Mouse (Mus musculus) myocyte (in vitro differentiated cells): ENCODE measurements around the gene Chac2. TPM values are rescaled to one million over a fixed set of nuclear protein-coding genes. Genes with fewer than 3 reads are reported as not detected.

Source experiments
- H3K27me3 ChIP-seq: one replicate; pipeline ENCODE4 v1.6.1; 2011; ENCODE audit not compliant: control insufficient read depth, insufficient read depth, insufficient read length
- H3K36me3 ChIP-seq: one replicate; pipeline ENCODE4 v1.6.1; 2011; ENCODE audit not compliant: control insufficient read depth, insufficient read depth
- H3K4me2 ChIP-seq: one replicate; pipeline ENCODE4 v1.6.1; 2011; ENCODE audit warnings: low read depth, control low read depth
- H3K4me3 ChIP-seq: one replicate; pipeline ENCODE4 v1.5.1; 2011; ENCODE audit warnings: mild to moderate bottlenecking, control low read depth, moderate library complexity
- H3K79me2 ChIP-seq: one replicate; pipeline ENCODE4 v1.6.1; 2011; ENCODE audit not compliant: control insufficient read depth, insufficient read depth
- H3ac ChIP-seq: one replicate; pipeline ENCODE4 v1.6.1; 2011; ENCODE audit not compliant: control insufficient read depth, insufficient read length
- CEBPB ChIP-seq: IDR thresholded peaks from 2 replicates; pipeline ENCODE4 v1.6.1; 2011; ENCODE audit warnings: mild to moderate bottlenecking, moderate library complexity; ENCODE audit not compliant: poor library complexity, insufficient read depth, severe bottlenecking
- E2F4 ChIP-seq: IDR thresholded peaks from one replicate; pipeline ENCODE4 v1.6.1; 2011; ENCODE audit warnings: mild to moderate bottlenecking, control low read depth, moderate library complexity; ENCODE audit not compliant: insufficient read depth
- MAX ChIP-seq: IDR thresholded peaks from one replicate; pipeline ENCODE4 v1.6.1; 2011; ENCODE audit warnings: low read depth, mild to moderate bottlenecking, control low read depth
- MYOD1 ChIP-seq, 3 experiments: IDR thresholded peaks; one replicate each; pipeline ENCODE4 v1.6.1; 2011; ENCODE audit warnings: control low read depth in 2 of 3, low read depth in 2 of 3, mild to moderate bottlenecking in 2 of 3, moderate library complexity in 1 of 3; ENCODE audit not compliant: insufficient read length in 2 of 3, control insufficient read depth in 1 of 3
- MYOG ChIP-seq, 3 experiments: IDR thresholded peaks; one replicate each; pipeline ENCODE4 v1.6.1; 2011; ENCODE audit warnings: control low read depth in 2 of 3, low read depth in 2 of 3, mild to moderate bottlenecking in 2 of 3; ENCODE audit not compliant: insufficient read length in 2 of 3, control insufficient read depth in 1 of 3, insufficient read depth in 1 of 3
- POLR2A ChIP-seq: IDR thresholded peaks from one replicate; pipeline ENCODE4 v1.6.1; 2011; ENCODE audit warnings: low read depth, mild to moderate bottlenecking, control low read depth, moderate library complexity; ENCODE audit not compliant: insufficient read length
- POLR2AphosphoS2 ChIP-seq: IDR thresholded peaks from one replicate; pipeline ENCODE4 v1.6.1; 2011; ENCODE audit warnings: low read depth, control low read depth; ENCODE audit not compliant: insufficient read length
- REST ChIP-seq: IDR thresholded peaks from one replicate; pipeline ENCODE4 v1.6.1; 2011; ENCODE audit warnings: mild to moderate bottlenecking, control low read depth, moderate library complexity; ENCODE audit not compliant: insufficient read depth, insufficient read length
- SRF ChIP-seq: IDR thresholded peaks from one replicate; pipeline ENCODE4 v1.6.1; 2011; ENCODE audit warnings: low read depth; ENCODE audit not compliant: control insufficient read depth, insufficient read length
- TCF12 ChIP-seq: IDR thresholded peaks from one replicate; pipeline ENCODE4 v1.6.1; 2011; ENCODE audit warnings: mild to moderate bottlenecking, control low read depth; ENCODE audit not compliant: poor library complexity, insufficient read depth, severe bottlenecking
- TCF3 ChIP-seq: IDR thresholded peaks from one replicate; pipeline ENCODE4 v1.6.1; 2011; ENCODE audit warnings: low read depth, control low read depth; ENCODE audit not compliant: insufficient read length
- USF1 ChIP-seq: IDR thresholded peaks from one replicate; pipeline ENCODE4 v1.6.1; 2011; ENCODE audit warnings: low read depth, mild to moderate bottlenecking, control low read depth, moderate library complexity
- polyA plus RNA-seq: library from polyadenylated mRNA; unstranded; fragments of >200 nt; fragmentation: generic; extraction: Trizol; gene quantifications from one replicate; pipeline ENCODE4 v1.2.1, GENCODE M21; 2012; ENCODE audit warnings: missing spikeins

The Chac2 gene
- polyA plus RNA-seq, 1 experiment: 8.0 TPM

- H3K36me3 ChIP-seq: no peaks in the 10 kb centered on the region
- no peaks in the 10 kb centered on the region for H3K27me3 ChIP-seq
- H3K79me2 ChIP-seq: peaks cover 4% of the 10 kb centered on the region
- no peak overlapping the region for H3K4me3 ChIP-seq
- TF ChIP-seq TCF12 (no peak), POLR2A (no peak), CEBPB (no peak), REST (no peak), TCF3 (no peak), SRF (no peak), MAX (no peak), E2F4 (no peak), MYOD1 (IDR thresholded peaks at IDR 0.05; ENCODE audit: control insufficient read depth in 1 of 3, insufficient read length in 2 of 3, low read depth in 2 of 3) (no peak), USF1 (no peak), MYOG (IDR thresholded peaks at IDR 0.05; ENCODE audit: control insufficient read depth in 1 of 3, insufficient read depth in 1 of 3, insufficient read length in 2 of 3, low read depth in 2 of 3) (no peak)
- no peak overlapping the region for H3ac ChIP-seq
- H3K4me2 ChIP-seq: no peak overlapping the region
Observed at GRCm38 (mm10) chr11:30998704-30999103, 12.6 kb upstream of the Chac2 start.

DNA sequence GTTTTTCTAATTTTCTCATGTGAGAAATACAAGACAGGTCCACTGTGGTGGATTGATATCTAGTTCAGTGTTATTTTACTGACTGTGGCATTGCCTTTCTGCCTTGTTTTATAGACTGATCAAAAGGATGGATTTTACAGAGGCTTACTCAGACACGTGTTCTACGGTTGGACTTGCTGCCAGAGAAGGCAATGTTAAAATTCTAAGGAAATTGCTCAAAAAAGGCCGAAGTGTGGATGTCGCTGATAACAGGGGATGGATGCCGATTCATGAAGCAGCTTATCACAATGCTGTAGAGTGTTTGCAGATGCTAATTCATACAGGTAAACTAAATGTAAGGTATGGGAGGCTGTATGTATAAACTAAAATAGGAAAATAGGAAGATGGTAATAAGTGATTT lies 12.0 kb upstream of the Chac2 start:
- TF ChIP-seq MAX: no peak
- TF ChIP-seq E2F4: no peak
- TF ChIP-seq POLR2A: no peak
- TF ChIP-seq CEBPB: no peak
- no peak for TF ChIP-seq REST
- TF ChIP-seq POLR2AphosphoS2: no peak
- no peak for TF ChIP-seq TCF12
- TF ChIP-seq SRF: no peak
- no peak for TF ChIP-seq MYOG (IDR thresholded peaks at IDR 0.05; ENCODE audit: control insufficient read depth in 1 of 3, insufficient read depth in 1 of 3, insufficient read length in 2 of 3, low read depth in 2 of 3)
- TF ChIP-seq USF1: no peak
- no peak for TF ChIP-seq TCF3
- TF ChIP-seq MYOD1 (IDR thresholded peaks at IDR 0.05; ENCODE audit: control insufficient read depth in 1 of 3, insufficient read length in 2 of 3, low read depth in 2 of 3): no peak

GRCm38 (mm10) chr11:30996670-30997069 lies 10.5 kb upstream of the Chac2 start:
- Histone ChIP-seq H3K4me3 (no peak overlapping the region), H3K27me3 (no peaks in the 10 kb centered on the region), H3K4me2 (no peak overlapping the region), H3K36me3 (no peaks in the 10 kb centered on the region), H3ac (no peak overlapping the region), H3K79me2 (peaks cover 4% of the 10 kb centered on the region)
- TF ChIP-seq MAX: no peak
- TF ChIP-seq E2F4: no peak
- TF ChIP-seq TCF3: no peak
- TF ChIP-seq POLR2A: no peak
- no peak for TF ChIP-seq REST
- no peak for TF ChIP-seq TCF12
- TF ChIP-seq USF1: no peak
- no peak for TF ChIP-seq MYOG (IDR thresholded peaks at IDR 0.05; ENCODE audit: control insufficient read depth in 1 of 3, insufficient read depth in 1 of 3, insufficient read length in 2 of 3, low read depth in 2 of 3)
- no peak for TF ChIP-seq SRF
- TF ChIP-seq CEBPB: no peak
- TF ChIP-seq MYOD1 (IDR thresholded peaks at IDR 0.05; ENCODE audit: control insufficient read depth in 1 of 3, insufficient read length in 2 of 3, low read depth in 2 of 3): no peak
- no peak for TF ChIP-seq POLR2AphosphoS2

More for the DNA sequence above, 12.0 kb upstream of the Chac2 start:
- H3K4me2 ChIP-seq: no peak overlapping the region
- peaks cover 4% of the 10 kb centered on the region for H3K79me2 ChIP-seq
- no peaks in the 10 kb centered on the region for H3K27me3 ChIP-seq
- H3K36me3 ChIP-seq: no peaks in the 10 kb centered on the region
- H3K4me3 ChIP-seq: no peak overlapping the region
- no peak overlapping the region for H3ac ChIP-seq

- Histone ChIP-seq H3K36me3 (peaks cover 9% of the 10 kb centered on the region), H3K4me3 (peak overlapping the region; percentile 60)
- TF ChIP-seq TCF12: no peak
- no peak for TF ChIP-seq E2F4
- TF ChIP-seq MYOD1 (IDR thresholded peaks at IDR 0.05; ENCODE audit: control insufficient read depth in 1 of 3, insufficient read length in 2 of 3, low read depth in 2 of 3): no peak
- TF ChIP-seq TCF3: no peak
- TF ChIP-seq REST: no peak
- TF ChIP-seq CEBPB: no peak
- TF ChIP-seq MAX: no peak
- no peak for TF ChIP-seq POLR2AphosphoS2
Observed at GRCm38 (mm10) chr11:30986625-30987017, 471 bp upstream of the Chac2 start.

GRCm38 (mm10) chr11:30985237-30985636 lies 913 bp downstream of the Chac2 start:
- H3K79me2 ChIP-seq: peaks cover 28% of the 10 kb centered on the region
- H3ac ChIP-seq: peak overlapping the region; percentile 28
- H3K4me2 ChIP-seq: peak overlapping the region; percentile 80
- H3K27me3 ChIP-seq: no peaks in the 10 kb centered on the region
- TF ChIP-seq TCF3: no peak
- TF ChIP-seq MYOG (IDR thresholded peaks at IDR 0.05; ENCODE audit: control insufficient read depth in 1 of 3, insufficient read depth in 1 of 3, insufficient read length in 2 of 3, low read depth in 2 of 3): no peak
- peak overlapping the region; percentile 60 for H3K4me3 ChIP-seq
- peaks cover 9% of the 10 kb centered on the region for H3K36me3 ChIP-seq

More at GRCm38 (mm10) chr11:30986625-30987017, 471 bp upstream of the Chac2 start:
- Histone ChIP-seq H3K4me2 (peak overlapping the region; percentile 80), H3ac (peak overlapping the region; percentile 28), H3K27me3 (no peaks in the 10 kb centered on the region), H3K79me2 (peaks cover 23% of the 10 kb centered on the region)
